Mouse (Mus musculus) hindbrain, postnatal 0 days (tissue): ENCODE measurements at regions not wholly inside any gene's neighbourhood (a gene's known extent, or its start where the extent isn't known, plus 50 kb on each side); places are given as distances from the start of the nearest gene placed in this dataset.
A peak's percentile ranks its signal among the peaks of the same experiment; 100 is the strongest.

Source experiments
- ATAC-seq: fragments of 200-750 bp; cut with Nextera tagmentation; 2 replicates; pipeline ENCODE4 v1.8.0; 2017; ENCODE audit warnings: mild to moderate bottlenecking, moderate TSS enrichment, moderate library complexity
- DNase-seq: peaks from one replicate; pipeline ENCODE4 v3.0.0-alpha.2; 2015; ENCODE audit warnings: low spot score
- H3K27ac ChIP-seq: fragments of 300-500 bp; sonication (generic); 2 replicates; pipeline ENCODE4 v1.5.1; 2014; ENCODE audit warnings: mild to moderate bottlenecking
- H3K27me3 ChIP-seq: fragments of 300-500 bp; sonication (generic); 2 replicates; pipeline ENCODE4 v1.6.1; 2014; ENCODE audit warnings: low read length, mixed read lengths; ENCODE audit not compliant: insufficient read depth
- H3K36me3 ChIP-seq: fragments of 300-500 bp; sonication (generic); 2 replicates; pipeline ENCODE4 v1.6.1; 2014; ENCODE audit warnings: low read length, mixed read lengths; ENCODE audit not compliant: insufficient read depth
- H3K4me1 ChIP-seq: fragments of 300-500 bp; sonication (generic); 2 replicates; pipeline ENCODE4 v1.6.1; 2014; ENCODE audit warnings: antibody characterized with exemption, low read length, mixed read lengths; ENCODE audit not compliant: insufficient read depth
- H3K4me2 ChIP-seq: fragments of 300-500 bp; sonication (generic); 2 replicates; pipeline ENCODE4 v1.6.1; 2014; ENCODE audit warnings: low read depth, mild to moderate bottlenecking, low read length, moderate library complexity, mixed read lengths
- H3K4me3 ChIP-seq: fragments of 300-500 bp; sonication (generic); 2 replicates; pipeline ENCODE4 v1.5.1; 2014; ENCODE audit warnings: low read length
- H3K9ac ChIP-seq: fragments of 300-500 bp; sonication (generic); replicated peaks from 2 replicates; pipeline ENCODE4 v1.6.1; 2014; ENCODE audit warnings: mild to moderate bottlenecking, low read length, moderate library complexity, mixed read lengths
- H3K9me3 ChIP-seq: fragments of 300-500 bp; sonication (generic); 2 replicates; pipeline ENCODE4 v1.6.1; 2016; ENCODE audit warnings: low read length, mixed read lengths
- CTCF ChIP-seq: IDR thresholded peaks from 2 replicates; pipeline ENCODE4 v1.5.1; 2016; ENCODE audit warnings: antibody characterized with exemption, control low read depth, low read depth
- WGBS: fragments of 180-500 bp; shearing (Covaris S2); extraction: QIAGEN DNeasy Blood & Tissue Kit; methylation state at CpG from one replicate; pipeline ENCODE4 v1.1.7; 2014; 5-methylcytosine and 5-hydroxymethylcytosine counted together

GRCm38 (mm10) chr15:24596242-24596641, 817.3 kb downstream of the Basp1 start:
- Histone ChIP-seq H3K36me3 (no peaks in the 10 kb centered on the region), H3K9me3 (no peaks in the 10 kb centered on the region), H3K27me3 (no peaks in the 10 kb centered on the region), H3K27ac (no peak overlapping the region), H3K9ac (no peak overlapping the region), H3K4me1 (no peaks in the 10 kb centered on the region), H3K4me2 (no peak overlapping the region), H3K4me3 (no peak overlapping the region)
- TF ChIP-seq CTCF, result peak; percentile 76
- 37% methylated on average over 4 of the region's 4 CpGs for WGBS
- peak; percentile 81 for DNase-seq
- peak; percentile 78; the same call in 1 of the 2 replicates for ATAC-seq

- Histone ChIP-seq H3K4me1 (no peaks in the 10 kb centered on the region), H3K27ac (no peak overlapping the region), H3K27me3 (no peaks in the 10 kb centered on the region), H3K4me3 (no peak overlapping the region), H3K9me3 (no peaks in the 10 kb centered on the region), H3K36me3 (no peaks in the 10 kb centered on the region), H3K4me2 (no peak overlapping the region), H3K9ac (no peak overlapping the region)
- ATAC-seq, result 0 out of 2 replicates have a peak, but pooled peaks have one; percentile 35
- DNase-seq, result peak; percentile 85
- 18% methylated on average over 4 of the region's 4 CpGs for WGBS
- peak; percentile 79 for TF ChIP-seq CTCF
These were observed 824.6 kb downstream of the Basp1 start for GRCm38 (mm10) chr15:24588943-24589342.

GRCm38 (mm10) chr15:24566981-24567380, 846.6 kb downstream of the Basp1 start:
- H3K4me3 ChIP-seq, result no peak overlapping the region
- no peak for TF ChIP-seq CTCF
- H3K9me3 ChIP-seq, result no peaks in the 10 kb centered on the region
- H3K36me3 ChIP-seq, result no peaks in the 10 kb centered on the region
- ATAC-seq (peak; percentile 87), DNase-seq (peak; percentile 63)
- WGBS, result 2% methylated on average over 3 of the region's 3 CpGs
- no peak overlapping the region for H3K9ac ChIP-seq
- H3K4me1 ChIP-seq, result peaks cover 5% of the 10 kb centered on the region; the same call in 1 of the 2 replicates
- no peak overlapping the region for H3K4me2 ChIP-seq
- no peak overlapping the region for H3K27ac ChIP-seq
- H3K27me3 ChIP-seq, result no peaks in the 10 kb centered on the region

DNA sequence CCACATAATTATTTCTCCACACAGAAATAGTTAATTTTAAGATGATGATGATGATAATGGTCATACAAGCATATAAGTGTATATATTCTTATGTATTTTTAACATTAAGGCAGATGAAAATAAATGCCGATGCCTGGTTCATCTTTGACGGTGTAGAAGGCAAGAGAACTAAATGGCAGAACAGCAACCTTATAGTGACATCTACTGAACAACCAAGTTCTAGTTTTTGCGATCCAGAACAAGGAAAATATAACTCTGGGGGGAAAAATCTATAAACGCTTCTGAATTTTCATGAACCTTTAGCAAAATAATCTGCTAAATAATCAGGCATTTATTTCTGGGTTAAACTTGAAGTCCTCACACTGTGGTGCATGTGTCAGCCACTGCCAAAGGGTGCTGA, 856.8 kb downstream of the Basp1 start:
- Histone ChIP-seq H3K36me3 (no peaks in the 10 kb centered on the region), H3K27me3 (no peaks in the 10 kb centered on the region), H3K9me3 (no peaks in the 10 kb centered on the region), H3K27ac (no peak overlapping the region), H3K4me3 (no peak overlapping the region), H3K4me2 (no peak overlapping the region), H3K9ac (no peak overlapping the region), H3K4me1 (no peaks in the 10 kb centered on the region)
- no peak; the same call in 1 of the 2 replicates for TF ChIP-seq CTCF
- WGBS, result 77% methylated on average over 4 of the region's 4 CpGs
- DNase-seq (peak; percentile 50), ATAC-seq (no peak)

DNA sequence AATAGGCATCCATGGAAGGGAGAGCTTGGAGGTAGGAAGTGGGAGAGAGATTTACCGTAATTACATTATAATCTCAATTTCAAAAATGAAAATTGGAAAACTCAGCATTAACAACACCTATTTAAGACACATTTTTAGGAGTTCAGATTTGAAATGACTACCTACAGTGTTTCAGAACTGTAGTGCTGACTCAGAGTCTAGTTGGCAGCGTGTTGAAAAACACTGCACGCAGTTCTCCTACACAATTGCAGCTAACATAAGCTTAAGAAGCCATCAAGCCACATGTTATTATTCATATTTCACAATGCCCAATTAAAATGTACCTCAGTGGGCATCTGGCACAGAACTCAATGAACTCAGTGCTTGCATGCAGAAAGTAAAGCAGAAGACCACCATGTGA, 863.5 kb downstream of the Basp1 start:
- H3K4me3 ChIP-seq, result no peak overlapping the region
- whole genome bisulfite sequencing, result 90% methylated on average over 3 of the region's 3 CpGs
- no peak overlapping the region for H3K9ac ChIP-seq
- DNase-seq (no peak), ATAC-seq (no peak)
- H3K27me3 ChIP-seq, result no peaks in the 10 kb centered on the region
- no peak overlapping the region for H3K27ac ChIP-seq
- H3K4me1 ChIP-seq, result no peaks in the 10 kb centered on the region
- no peaks in the 10 kb centered on the region for H3K36me3 ChIP-seq
- H3K9me3 ChIP-seq, result no peaks in the 10 kb centered on the region
- TF ChIP-seq CTCF, result no peak
- H3K4me2 ChIP-seq, result no peak overlapping the region

- DNase-seq (no peak), ATAC-seq (no peak)
- Histone ChIP-seq H3K4me3 (no peak overlapping the region), H3K27me3 (no peaks in the 10 kb centered on the region), H3K4me1 (no peaks in the 10 kb centered on the region), H3K9me3 (no peaks in the 10 kb centered on the region), H3K9ac (no peak overlapping the region), H3K36me3 (no peaks in the 10 kb centered on the region), H3K4me2 (no peak overlapping the region), H3K27ac (no peak overlapping the region)
- WGBS, result 66% methylated on average over 3 of the region's 3 CpGs
- TF ChIP-seq CTCF, result no peak
These were observed 883.5 kb downstream of the Basp1 start for GRCm38 (mm10) chr15:24530065-24530464.

DNA sequence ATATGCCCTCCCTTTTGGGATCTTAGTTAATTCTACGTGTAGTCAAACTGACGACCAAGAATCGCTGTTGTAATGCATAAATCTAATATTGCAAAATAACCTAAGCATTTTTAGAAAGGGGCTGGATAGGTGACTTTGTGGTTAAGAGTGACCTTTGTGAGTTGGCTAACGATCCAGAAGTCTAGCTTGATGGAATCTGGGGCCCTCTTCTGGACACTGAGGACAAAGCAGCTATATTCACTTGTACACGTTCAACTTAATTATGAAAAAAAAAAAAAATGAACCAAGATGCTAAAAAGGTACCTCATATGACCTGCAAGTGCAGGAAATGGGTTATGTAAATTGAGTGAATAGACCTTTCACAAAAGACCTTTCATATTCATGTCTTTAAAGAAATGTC, 886.2 kb downstream of the Basp1 start:
- H3K9ac ChIP-seq, result no peak overlapping the region
- DNase-seq, result peak; percentile 22
- no peaks in the 10 kb centered on the region for H3K9me3 ChIP-seq
- no peak overlapping the region for H3K27ac ChIP-seq
- H3K4me3 ChIP-seq, result no peak overlapping the region
- H3K27me3 ChIP-seq, result no peaks in the 10 kb centered on the region
- ATAC-seq, result no peak
- H3K36me3 ChIP-seq, result no peaks in the 10 kb centered on the region
- peak; percentile 36 for TF ChIP-seq CTCF
- no peak overlapping the region for H3K4me2 ChIP-seq
- 79% methylated on average over 5 of the region's 5 CpGs for WGBS
- H3K4me1 ChIP-seq, result no peaks in the 10 kb centered on the region
